Mouse (Mus musculus): Measurements from ENCODE around the gene Btg2.
A peak's percentile ranks its signal among the peaks of the same experiment; 100 is the strongest.

The Btg2 gene

DNA sequence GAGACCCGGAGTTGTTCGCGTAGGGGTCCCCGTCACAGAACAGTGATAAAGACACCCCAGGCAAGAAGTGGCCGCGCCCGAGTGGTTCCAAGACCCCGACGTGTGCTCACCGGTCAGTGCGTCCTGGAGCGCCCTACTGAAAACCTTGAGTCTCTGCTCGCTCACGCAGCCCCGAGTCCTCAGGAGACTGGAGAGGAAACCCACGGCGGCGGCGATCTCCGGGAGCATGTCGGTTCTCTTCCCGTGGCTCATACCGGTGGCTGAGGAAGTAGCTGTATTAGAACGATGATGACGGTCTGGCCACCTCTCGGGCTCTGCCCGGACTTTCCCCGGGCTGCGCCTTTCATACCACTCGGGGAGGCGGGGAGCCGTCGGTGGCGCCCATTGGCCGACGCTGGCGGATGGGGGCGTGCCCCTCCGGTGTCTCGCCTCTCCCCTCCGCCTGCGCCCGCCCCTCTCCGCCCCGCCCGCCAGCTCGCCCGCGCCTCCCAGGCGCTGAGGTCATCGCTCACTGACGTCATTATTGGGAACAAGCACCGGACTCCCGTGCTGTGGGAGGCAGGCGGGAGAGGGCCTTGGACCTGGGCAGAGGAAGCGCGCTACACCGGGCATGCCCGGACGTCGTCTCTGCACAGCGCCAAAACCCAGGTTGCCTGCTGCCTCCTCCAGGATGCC is at the start of gene Btg2:
Btg2 (minus strand) TSS at position 319 of the 675 bp plus-strand sequence.
- DNase-seq: peak; percentile 97 to 99

- DNase-seq: peak in 1 of 2 experiments; percentile 54
Measured at GRCm38 (mm10) chr1:134122195-134122594, 43.3 kb upstream of the Btg2 start.

GRCm38 (mm10) chr1:134120179-134120578 is 41.3 kb upstream of the Btg2 start:
- peak; percentile 79 to 93 for DNase-seq

DNA sequence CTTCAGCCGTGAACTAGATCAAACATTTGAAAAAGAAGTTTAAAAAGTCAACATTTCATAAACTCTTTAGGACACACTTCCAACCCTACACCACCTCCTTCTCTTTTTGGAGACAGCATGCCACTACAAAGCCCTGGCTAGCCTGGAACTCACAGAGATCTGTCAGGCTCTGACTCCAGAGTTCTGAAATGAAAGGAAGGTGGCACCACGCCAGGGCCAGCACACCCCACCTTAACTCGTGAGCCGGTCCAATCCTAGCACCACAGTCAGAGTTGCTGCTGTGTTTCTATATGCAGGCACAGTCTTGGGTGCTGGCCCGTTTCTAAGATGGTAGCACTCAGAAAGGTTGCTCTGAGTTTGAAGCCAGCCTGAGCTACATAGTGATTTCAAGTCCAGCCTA is 38.2 kb upstream of the Btg2 start:
- DNase-seq: no peak

GRCm38 (mm10) chr1:134115424-134115823 is 36.5 kb upstream of the Btg2 start:
- DNase-seq: no peak

DNA sequence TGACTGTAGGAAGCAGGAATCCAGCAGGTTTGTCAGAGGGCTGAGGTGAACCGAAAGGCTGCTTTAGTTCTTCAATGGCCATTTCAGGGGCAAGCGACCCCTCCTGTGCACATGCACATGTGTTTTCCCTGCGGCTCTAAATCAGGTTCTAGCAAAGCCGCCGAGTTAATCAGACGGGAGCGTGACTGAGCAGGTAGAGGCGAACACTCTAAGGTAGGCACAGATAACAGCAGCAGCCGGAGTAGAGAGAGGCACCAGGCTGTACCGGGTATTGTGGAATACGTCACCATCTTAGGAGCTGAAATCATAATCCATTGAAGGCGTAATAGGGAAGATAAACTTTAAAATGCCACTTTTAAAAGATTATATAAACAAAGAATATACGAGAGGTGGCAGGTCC is 35.8 kb upstream of the Btg2 start:
- DNase-seq: no peak

GRCm38 (mm10) chr1:134114018-134114417 is 35.1 kb upstream of the Btg2 start:
- DNase-seq: no peak

DNA sequence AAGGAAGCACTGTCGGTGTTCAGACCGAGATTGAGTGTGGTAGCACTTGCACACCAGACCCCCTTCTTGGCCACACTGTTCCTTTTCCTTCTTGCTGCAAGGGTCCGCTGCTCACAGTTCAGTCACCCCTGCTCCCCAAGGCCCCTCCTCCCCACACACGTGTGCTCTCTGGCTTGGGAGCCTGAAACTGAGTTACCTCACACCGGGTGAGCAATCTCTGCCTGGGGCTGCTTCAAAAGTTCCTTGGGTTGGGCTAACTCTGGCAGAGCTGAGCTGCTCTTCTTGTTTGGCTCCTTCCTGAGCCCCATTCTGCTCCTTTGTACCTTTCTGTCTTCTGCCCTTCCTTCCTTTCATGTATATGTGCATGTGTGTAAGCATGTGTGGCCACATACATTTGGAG is 34.6 kb upstream of the Btg2 start:
- no peak for DNase-seq

DNA sequence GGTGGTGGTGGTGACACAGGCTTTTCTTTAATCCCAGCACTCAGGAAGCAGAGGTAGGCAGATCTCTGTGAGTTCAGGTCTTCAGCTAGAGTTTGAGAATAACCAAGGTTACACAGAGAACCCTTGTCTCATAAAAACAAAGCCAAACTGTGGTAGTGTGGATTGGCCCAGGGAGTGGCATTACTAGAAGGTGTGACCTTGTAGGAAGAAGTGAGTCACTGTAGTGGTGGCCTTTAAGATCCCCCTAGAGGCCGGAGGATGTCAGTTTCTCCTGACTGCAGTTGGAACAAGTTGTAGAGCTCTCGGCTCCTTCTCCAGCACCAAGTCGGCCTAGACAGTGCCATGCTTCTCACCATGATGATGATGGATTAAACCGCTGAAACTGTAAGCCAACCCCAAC is 32.1 kb upstream of the Btg2 start, which contains the start of gene Chit1:
Chit1 (plus strand) TSS at position 264 of the 400 bp plus-strand sequence.
- no peak for DNase-seq

- no peak for DNase-seq
Measured at GRCm38 (mm10) chr1:134110449-134110848, 31.5 kb upstream of the Btg2 start.

DNA sequence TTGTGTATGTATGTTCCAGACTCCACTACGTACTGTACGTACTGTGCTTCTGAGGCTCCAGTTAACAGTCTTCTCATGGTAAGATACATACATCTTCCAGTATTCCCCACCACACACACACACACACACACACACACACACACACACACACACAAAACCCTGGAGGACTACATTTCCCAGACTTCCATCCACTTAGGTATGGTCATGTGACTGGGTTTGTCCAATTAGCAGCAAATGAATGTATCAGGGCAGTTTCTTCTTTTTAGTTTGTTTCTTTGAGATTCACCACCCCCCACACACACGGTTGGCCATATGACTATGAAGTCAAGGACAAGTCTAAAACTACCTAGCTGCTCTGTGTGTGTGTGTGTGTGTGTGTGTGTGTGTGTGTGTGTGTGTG is 31.1 kb upstream of the Btg2 start:
- DNase-seq: no peak

GRCm38 (mm10) chr1:134107777-134108176 is 28.9 kb upstream of the Btg2 start:
- peak in 1 of 2 experiments; percentile 30 for DNase-seq

DNA sequence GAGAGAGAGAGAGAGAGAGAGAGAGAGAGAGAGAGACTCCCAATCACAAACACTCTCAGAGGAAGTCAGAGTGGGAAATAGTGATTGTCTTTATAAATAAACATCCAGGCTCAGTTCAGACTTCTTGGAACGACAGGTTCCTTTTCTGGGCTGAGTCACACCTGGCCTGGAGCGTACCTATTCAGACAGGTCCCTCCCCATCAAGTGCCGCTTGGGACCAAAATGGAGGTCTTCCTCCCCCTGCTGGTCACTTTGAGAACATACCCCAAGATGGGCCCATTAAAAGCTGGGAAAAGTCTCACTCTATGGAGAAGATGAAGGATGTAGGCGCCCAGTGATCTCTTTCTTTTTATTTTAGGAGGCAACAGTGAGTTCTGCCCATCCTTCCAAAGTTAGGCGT is 27.8 kb upstream of the Btg2 start:
- DNase-seq: peak; percentile 79 to 80

DNA sequence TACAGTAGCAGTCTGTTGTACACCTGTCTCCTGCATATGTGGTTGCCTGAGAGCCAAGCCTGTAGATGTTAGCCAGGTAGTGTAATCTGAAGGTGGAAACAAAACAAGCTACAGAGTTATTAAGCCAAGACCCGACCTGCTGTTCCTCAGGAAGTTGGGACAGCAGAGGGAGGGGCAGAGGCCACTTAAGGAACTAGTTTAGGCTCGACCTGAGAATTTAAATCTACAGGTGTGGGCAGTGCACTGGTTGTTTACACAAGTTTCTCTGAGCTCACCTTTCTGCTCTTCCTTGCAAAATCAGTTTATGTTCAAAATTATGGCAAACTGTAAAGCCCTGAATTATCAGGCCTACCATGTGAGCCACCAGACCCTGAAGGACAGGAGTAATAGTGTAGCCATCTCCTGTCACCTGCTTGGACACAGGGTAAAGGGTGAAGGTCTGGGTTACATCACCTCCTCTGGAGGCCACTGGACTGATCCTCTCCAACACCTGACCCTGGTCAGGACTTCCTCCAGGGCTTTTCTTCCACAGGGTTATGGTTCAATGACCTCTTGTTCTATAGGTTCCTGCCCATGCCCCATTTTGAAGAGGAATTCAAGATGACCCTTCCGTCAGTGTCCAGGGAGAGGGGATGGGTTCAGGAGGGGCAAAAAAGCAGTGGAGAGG is 27.0 kb upstream of the Btg2 start:
- peak in 1 of 2 experiments; percentile 61 for DNase-seq

DNA sequence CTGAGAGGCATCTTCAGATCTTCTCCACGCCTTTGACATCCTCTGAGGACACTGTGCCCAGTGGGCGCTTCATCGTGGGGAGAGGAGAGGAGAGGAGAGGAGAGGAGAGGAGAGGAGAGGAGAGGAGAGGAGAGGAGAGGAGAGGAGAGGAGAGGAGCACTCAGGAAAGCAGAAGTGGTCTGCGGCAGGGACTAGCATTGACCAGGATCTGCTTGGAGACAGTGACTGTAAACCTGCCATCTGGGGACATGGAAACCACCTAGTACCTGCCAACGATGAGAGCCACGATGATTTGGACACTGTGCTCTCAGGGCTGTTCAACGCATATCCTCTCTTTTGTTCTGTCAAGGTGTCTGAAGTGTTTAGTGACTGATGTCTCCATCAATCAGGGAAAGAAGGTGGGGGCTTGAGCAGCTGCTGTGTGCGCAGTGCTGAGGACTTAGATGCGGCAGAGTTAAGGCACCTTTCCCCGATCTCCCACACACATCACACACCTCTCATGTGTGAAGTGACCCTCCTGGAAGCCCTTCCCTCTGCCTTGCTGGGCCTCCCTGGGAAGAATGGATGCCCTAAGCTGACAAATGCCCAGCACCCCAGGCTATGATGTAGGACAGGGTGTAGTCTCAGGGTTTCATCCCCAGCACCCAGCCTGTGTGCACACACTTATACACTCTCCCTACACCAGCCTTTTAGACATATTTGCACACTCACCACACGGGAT is 26.3 kb upstream of the Btg2 start:
- peak in 1 of 2 experiments; percentile 32 for DNase-seq

GRCm38 (mm10) chr1:134103861-134104260 is 24.9 kb upstream of the Btg2 start:
- DNase-seq: peak; percentile 42 to 72

GRCm38 (mm10) chr1:134101593-134101992 is 22.7 kb upstream of the Btg2 start:
- DNase-seq: peak in 1 of 2 experiments; percentile 17

- peak in 1 of 2 experiments; percentile 23 for DNase-seq
Measured at GRCm38 (mm10) chr1:134100928-134101327, 22.0 kb upstream of the Btg2 start.

DNA sequence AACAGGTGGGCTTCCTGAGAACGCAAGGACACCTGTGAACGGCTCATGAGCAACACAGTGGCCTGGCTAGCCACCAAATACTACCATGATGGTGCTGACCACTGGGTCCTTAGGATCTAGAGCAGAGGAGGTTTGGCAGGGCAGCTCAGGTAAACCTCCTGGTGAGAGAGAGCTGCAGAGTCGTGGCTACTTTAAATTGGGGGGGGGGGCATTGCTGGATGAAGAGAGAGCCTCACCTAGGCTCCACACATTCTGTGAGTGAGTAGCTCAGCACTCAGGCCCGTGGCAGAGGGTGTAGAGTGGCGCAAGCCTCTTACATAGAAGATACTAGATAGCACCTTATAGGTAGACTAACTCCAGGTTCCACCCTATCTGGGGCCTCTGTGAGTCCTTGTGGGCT is 21.5 kb upstream of the Btg2 start:
- peak in 1 of 2 experiments; percentile 32 for DNase-seq

- DNase-seq: peak; percentile 44 to 74
Measured at GRCm38 (mm10) chr1:134099516-134100235, 20.8 kb upstream of the Btg2 start.

GRCm38 (mm10) chr1:134098726-134099515 is 20.0 kb upstream of the Btg2 start:
- peak; percentile 86 to 95 for DNase-seq

All from kidney, postnatal 25 days (tissue).